Mouse (Mus musculus) mouse trophoblast stem cell (cell line): Measurements from ENCODE around the gene Nfkbia.

ENCODE experiments used
- in situ Hi-C, 2 experiments: fragments of 300-500 bp; cut with MseI, MboI; formaldehyde crosslinking; loops; 2 replicates in 1 of 2; 3 replicates in 1 of 2; pipeline ENCODE4 v1.15.1; 2025

Nfkbia gene

GRCm38 (mm10) chr12:55492184-55492898, at the start of gene Nfkbia:
Nfkbia (minus strand) TSS chr12:55492647.
- in situ Hi-C loops: loop anchor here in 1 of 2 experiments (10.0 kb wide), 1 partner anchor 68 kb away; no protein-coding TSS in a partner anchor

- in situ Hi-C loops: no loop called here
Observed at GRCm38 (mm10) chr12:55539157-55539556, 46.7 kb upstream of the Nfkbia start.

- in situ Hi-C loops: no loop called here
Observed at GRCm38 (mm10) chr12:55538328-55538971, 46.0 kb upstream of the Nfkbia start.

- in situ Hi-C loops: no loop called here
Observed at GRCm38 (mm10) chr12:55537742-55538141, 45.3 kb upstream of the Nfkbia start.

GRCm38 (mm10) chr12:55536537-55537135, 44.2 kb upstream of the Nfkbia start:
- in situ Hi-C loops: no loop called here

GRCm38 (mm10) chr12:55526983-55527752, 34.7 kb upstream of the Nfkbia start:
- in situ Hi-C loops: loop anchor here in 1 of 2 experiments (10.0 kb wide), 1 partner anchor 198 kb away; no protein-coding TSS in a partner anchor

- in situ Hi-C loops: no loop called here
Observed at GRCm38 (mm10) chr12:55518061-55518738, 25.8 kb upstream of the Nfkbia start.

GRCm38 (mm10) chr12:55508817-55509216, 16.4 kb upstream of the Nfkbia start:
- in situ Hi-C loops: no loop called here

- in situ Hi-C loops: no loop called here
Observed at GRCm38 (mm10) chr12:55507332-55507935, 15.0 kb upstream of the Nfkbia start.

- in situ Hi-C loops: no loop called here
Observed at GRCm38 (mm10) chr12:55506029-55506330, 13.5 kb upstream of the Nfkbia start.

- in situ Hi-C loops: no loop called here
Observed at GRCm38 (mm10) chr12:55505314-55506028, 13.0 kb upstream of the Nfkbia start.

- in situ Hi-C loops: loop anchor here (5.0 to 10.0 kb wide), 2 partner anchors 74 to 182 kb away; no protein-coding TSS in a partner anchor
Observed at GRCm38 (mm10) chr12:55499031-55499430, 6.6 kb upstream of the Nfkbia start.

GRCm38 (mm10) chr12:55497737-55498136, 5.3 kb upstream of the Nfkbia start:
- in situ Hi-C loops: loop anchor here (5.0 to 10.0 kb wide), 2 partner anchors 73 to 180 kb away; no protein-coding TSS in a partner anchor

- in situ Hi-C loops: loop anchor here (5.0 to 10.0 kb wide), 2 partner anchors 71 to 179 kb away; no protein-coding TSS in a partner anchor
Observed at GRCm38 (mm10) chr12:55495902-55496605, 3.6 kb upstream of the Nfkbia start.

- in situ Hi-C loops: loop anchor here (5.0 to 10.0 kb wide), 2 partner anchors 71 to 178 kb away; no protein-coding TSS in a partner anchor
Observed at GRCm38 (mm10) chr12:55495114-55495901, 2.9 kb upstream of the Nfkbia start.

GRCm38 (mm10) chr12:55493381-55493780, 934 bp upstream of the Nfkbia start:
- in situ Hi-C loops: loop anchor here in 1 of 2 experiments (10.0 kb wide), 1 partner anchor 69 kb away; no protein-coding TSS in a partner anchor

GRCm38 (mm10) chr12:55492941-55493340, 494 bp upstream of the Nfkbia start:
- in situ Hi-C loops: loop anchor here in 1 of 2 experiments (10.0 kb wide), 1 partner anchor 68 kb away; no protein-coding TSS in a partner anchor

- in situ Hi-C loops: loop anchor here in 1 of 2 experiments (10.0 kb wide), 1 partner anchor 67 kb away; no protein-coding TSS in a partner anchor
Observed at GRCm38 (mm10) chr12:55491516-55492183, 797 bp downstream of the Nfkbia start.
